Mouse (Mus musculus) layer of hippocampus, adult 9-11 months (tissue): ENCODE data around the gene Triml1.

Source experiments
- DNase-seq: peaks from one replicate; pipeline ENCODE4 v3.0.0; 2022

The Triml1 gene

GRCm38 (mm10) chr8:43141386-43141785 is at the start of gene Triml1:
Gene Triml1, minus strand, starts transcription at chr8:43141486.
- DNase-seq = no peak

GRCm38 (mm10) chr8:43182281-43182680 is 41.0 kb upstream of the Triml1 start:
- no peak for DNase-seq

GRCm38 (mm10) chr8:43180054-43180690 is 38.9 kb upstream of the Triml1 start, which contains the start of gene Triml2:
Gene Triml2, plus strand, starts transcription at chr8:43180541.
- DNase-seq = no peak

GRCm38 (mm10) chr8:43179189-43179588 is 37.9 kb upstream of the Triml1 start:
- no peak for DNase-seq

- DNase-seq = no peak
Observed at GRCm38 (mm10) chr8:43178263-43178662, 37.0 kb upstream of the Triml1 start.

GRCm38 (mm10) chr8:43176766-43177486 is 35.6 kb upstream of the Triml1 start:
- no peak for DNase-seq

- DNase-seq = no peak
Observed at GRCm38 (mm10) chr8:43169249-43169755, 28.0 kb upstream of the Triml1 start.

- DNase-seq = no peak
Observed at GRCm38 (mm10) chr8:43168083-43168482, 26.8 kb upstream of the Triml1 start.

- no peak for DNase-seq
Observed at GRCm38 (mm10) chr8:43164453-43164852, 23.2 kb upstream of the Triml1 start.

- DNase-seq = no peak
Observed at GRCm38 (mm10) chr8:43163255-43163654, 22.0 kb upstream of the Triml1 start.

- no peak for DNase-seq
Observed at GRCm38 (mm10) chr8:43149307-43149706, 8.0 kb upstream of the Triml1 start.

GRCm38 (mm10) chr8:43111205-43111827 is 30.0 kb downstream of the Triml1 start:
- no peak for DNase-seq
